Mouse (Mus musculus) lung, postnatal 0 days (tissue): Measurements from ENCODE around the gene Cytip. TPM values are rescaled to one million over a fixed set of nuclear protein-coding genes. Genes with fewer than 3 reads are reported as not detected.
A peak's percentile ranks its signal among the peaks of the same experiment; 100 is the strongest.

Experiments used
- ATAC-seq: fragments of 200-750 bp; cut with Nextera tagmentation; 2 replicates; pipeline ENCODE4 v1.8.0; 2017; ENCODE audit warnings: moderate library complexity
- DNase-seq: peaks from one replicate; pipeline ENCODE4 v3.0.0-alpha.2; 2016; ENCODE audit warnings: low spot score
- H3K27ac ChIP-seq: fragments of 300-500 bp; sonication (generic); 2 replicates; pipeline ENCODE4 v1.5.1; 2014; ENCODE audit warnings: antibody characterized with exemption, mild to moderate bottlenecking, low read length, mixed read lengths
- H3K27me3 ChIP-seq: fragments of 300-500 bp; sonication (generic); replicated peaks from 2 replicates; pipeline ENCODE4 v1.6.1; 2014; ENCODE audit warnings: low read length, mixed read lengths; ENCODE audit not compliant: insufficient read depth
- H3K36me3 ChIP-seq: fragments of 300-500 bp; sonication (generic); 2 replicates; pipeline ENCODE4 v1.6.1; 2014; ENCODE audit warnings: low read length, mixed read lengths; ENCODE audit not compliant: insufficient read depth
- H3K4me1 ChIP-seq: fragments of 300-500 bp; sonication (generic); 2 replicates; pipeline ENCODE4 v1.6.1; 2014; ENCODE audit warnings: antibody characterized with exemption, low read depth, low read length, mixed read lengths; ENCODE audit not compliant: insufficient read depth
- H3K4me2 ChIP-seq: fragments of 300-500 bp; sonication (generic); replicated peaks from 2 replicates; pipeline ENCODE4 v1.6.1; 2014; ENCODE audit warnings: low read depth, mild to moderate bottlenecking, low read length, moderate library complexity, mixed read lengths
- H3K4me3 ChIP-seq: fragments of 300-500 bp; sonication (generic); 2 replicates; pipeline ENCODE4 v1.5.1; 2014; ENCODE audit warnings: low read depth, low read length
- H3K9ac ChIP-seq: fragments of 300-500 bp; sonication (generic); replicated peaks from 2 replicates; pipeline ENCODE4 v1.6.1; 2014; ENCODE audit warnings: low read depth, mild to moderate bottlenecking
- H3K9me3 ChIP-seq: fragments of 300-500 bp; sonication (generic); 2 replicates; pipeline ENCODE4 v1.6.1; 2016; ENCODE audit warnings: low read length, mixed read lengths
- CTCF ChIP-seq: IDR thresholded peaks from 2 replicates; pipeline ENCODE4 v1.5.1; 2016; ENCODE audit warnings: antibody characterized with exemption, mild to moderate bottlenecking
- EP300 ChIP-seq: IDR thresholded peaks from 2 replicates; pipeline ENCODE4 v1.6.1; 2016; ENCODE audit warnings: antibody characterized with exemption, mild to moderate bottlenecking, control low read depth
- WGBS: fragments of 180-500 bp; shearing (Covaris S2); extraction: QIAGEN DNeasy Blood & Tissue Kit; methylation state at CpG from one replicate; pipeline ENCODE4 v1.1.7; 2014; 5-methylcytosine and 5-hydroxymethylcytosine counted together
- polyA plus RNA-seq: library from polyadenylated mRNA; unstranded; fragments of >200 nt; fragmentation: Nextera tagmentation; extraction: Ambion mirVana; gene quantifications from 2 replicates; pipeline ENCODE4 v1.2.1, GENCODE M21; 2015

Cytip gene
- polyA plus RNA-seq, 1 experiment from 2014 or later, result 19.0 TPM

GRCm38 (mm10) chr2:58155271-58156107 lies 39.8 kb downstream of the Cytip start:
- Histone ChIP-seq H3K4me3 (no peak overlapping the region), H3K9me3 (no peaks in the 10 kb centered on the region), H3K27ac (no peak overlapping the region), H3K9ac (no peak overlapping the region), H3K27me3 (no peaks in the 10 kb centered on the region), H3K36me3 (no peaks in the 10 kb centered on the region), H3K4me1 (no peaks in the 10 kb centered on the region), H3K4me2 (0 out of 2 replicates have a peak overlapping the region, but pooled peaks have one; percentile 8)
- ATAC-seq (no peak), DNase-seq (no peak)
- WGBS, result 53% methylated on average over 7 of the region's 7 CpGs
- TF ChIP-seq EP300 (no peak), CTCF (no peak)

- Histone ChIP-seq H3K4me2 (no peak overlapping the region), H3K36me3 (no peaks in the 10 kb centered on the region), H3K27me3 (no peaks in the 10 kb centered on the region), H3K27ac (no peak overlapping the region), H3K9me3 (no peaks in the 10 kb centered on the region), H3K4me3 (no peak overlapping the region), H3K9ac (no peak overlapping the region), H3K4me1 (no peaks in the 10 kb centered on the region)
- TF ChIP-seq EP300 (no peak), CTCF (no peak)
- 15% methylated on average over 1 of the region's 1 CpGs for WGBS
- DNase-seq, result no peak
- no peak for ATAC-seq
Observed at GRCm38 (mm10) chr2:58154555-58154954, 40.8 kb downstream of the Cytip start.

- TF ChIP-seq CTCF, result no peak
- TF ChIP-seq EP300, result no peak
- H3K4me2 ChIP-seq, result no peak overlapping the region
- no peak overlapping the region for H3K27ac ChIP-seq
- no peaks in the 10 kb centered on the region for H3K4me1 ChIP-seq
- DNase-seq (no peak), ATAC-seq (no peak)
- no peak overlapping the region for H3K9ac ChIP-seq
- no peak overlapping the region for H3K4me3 ChIP-seq
- no peaks in the 10 kb centered on the region for H3K36me3 ChIP-seq
- no peaks in the 10 kb centered on the region for H3K27me3 ChIP-seq
- 69% methylated on average over 7 of the region's 7 CpGs for WGBS
- no peaks in the 10 kb centered on the region for H3K9me3 ChIP-seq
Observed at GRCm38 (mm10) chr2:58153742-58154141, 41.6 kb downstream of the Cytip start.

GRCm38 (mm10) chr2:58149983-58150405 lies 45.3 kb downstream of the Cytip start:
- H3K4me1 ChIP-seq, result no peaks in the 10 kb centered on the region
- H3K9me3 ChIP-seq, result no peaks in the 10 kb centered on the region
- no peak for DNase-seq
- no peak overlapping the region for H3K4me3 ChIP-seq
- 84% methylated on average over 7 of the region's 7 CpGs for WGBS
- no peak for TF ChIP-seq CTCF
- no peak for TF ChIP-seq EP300
- no peak for ATAC-seq
- no peaks in the 10 kb centered on the region for H3K36me3 ChIP-seq
- no peak overlapping the region for H3K4me2 ChIP-seq
- H3K9ac ChIP-seq, result no peak overlapping the region
- no peaks in the 10 kb centered on the region for H3K27me3 ChIP-seq
- H3K27ac ChIP-seq, result no peak overlapping the region

GRCm38 (mm10) chr2:58146572-58146971 lies 48.8 kb downstream of the Cytip start:
- Histone ChIP-seq H3K4me2 (no peak overlapping the region), H3K4me3 (no peak overlapping the region), H3K9me3 (no peaks in the 10 kb centered on the region), H3K27me3 (no peaks in the 10 kb centered on the region), H3K9ac (no peak overlapping the region), H3K36me3 (0 out of 2 replicates have a peak, but pooled peaks cover 3% of the 10 kb centered on the region), H3K4me1 (no peaks in the 10 kb centered on the region), H3K27ac (no peak overlapping the region)
- DNase-seq, result no peak
- WGBS, result 83% methylated on average over 5 of the region's 5 CpGs
- TF ChIP-seq CTCF, result no peak
- TF ChIP-seq EP300, result no peak
- ATAC-seq, result no peak

- H3K4me2 ChIP-seq, result no peak overlapping the region
- WGBS, result 63% methylated on average over 1 of the region's 1 CpGs
- no peaks in the 10 kb centered on the region for H3K4me1 ChIP-seq
- no peaks in the 10 kb centered on the region for H3K27me3 ChIP-seq
- no peak overlapping the region for H3K27ac ChIP-seq
- no peak for ATAC-seq
- 0 out of 2 replicates have a peak, but pooled peaks cover 3% of the 10 kb centered on the region for H3K36me3 ChIP-seq
- no peak for DNase-seq
- H3K9me3 ChIP-seq, result no peaks in the 10 kb centered on the region
- no peak for TF ChIP-seq EP300
- no peak for TF ChIP-seq CTCF
- no peak overlapping the region for H3K9ac ChIP-seq
- no peak overlapping the region for H3K4me3 ChIP-seq
Observed at GRCm38 (mm10) chr2:58140531-58140930, 54.8 kb downstream of the Cytip start.
